Mouse (Mus musculus) liver, embryonic 15.5 days (tissue): ENCODE measurements around the gene Tmprss11b. TPM values are rescaled to one million over a fixed set of nuclear protein-coding genes. Genes with fewer than 3 reads are reported as not detected.

Experiments
- polyA plus RNA-seq: library from polyadenylated mRNA; unstranded; fragments of >200 nt; fragmentation: Nextera tagmentation; extraction: Ambion mirVana; gene quantifications from 2 replicates; pipeline ENCODE4 v1.2.1, GENCODE M21; 2015

Gene Tmprss11b
- polyA plus RNA-seq, 1 experiment from 2014 or later: not detected

Other genes starting within 250 kb of the Tmprss11b start
- gene Tmprss11a, start 207.4 kb downstream of the Tmprss11b start, polyA plus RNA-seq: not detected in 2 replicates
- gene Tmprss11g, start 157.8 kb downstream of the Tmprss11b start, polyA plus RNA-seq: not detected in 2 replicates
- not detected in 2 replicates for gene Tmprss11f, start 43.9 kb downstream of the Tmprss11b start, polyA plus RNA-seq
- not detected in 2 replicates for gene Tmprss11e, start 69.5 kb upstream of the Tmprss11b start, polyA plus RNA-seq
- 12.4 and 13.0 TPM in 2 replicates for gene Ythdc1, start 127.9 kb upstream of the Tmprss11b start, polyA plus RNA-seq
- 62.4 and 67.0 TPM in 2 replicates for gene Ugt2b34, start 230.6 kb upstream of the Tmprss11b start, polyA plus RNA-seq